Mouse (Mus musculus) kidney, embryonic 14.5 days (tissue): ENCODE measurements at regions not wholly inside any gene's neighbourhood (a gene's known extent, or its start where the extent isn't known, plus 50 kb on each side); places are given as distances from the start of the nearest gene placed in this dataset.
A peak's percentile ranks its signal among the peaks of the same experiment; 100 is the strongest.
"Not testable (repeated sequence)": the region's sequence is repeated elsewhere in the genome, so short reads cannot be mapped to it uniquely, and the experiment has no call there.

Experiments
- ATAC-seq: fragments of 200-750 bp; cut with Nextera tagmentation; 2 replicates; pipeline ENCODE4 v1.8.0; 2017; ENCODE audit warnings: moderate number of reproducible peaks, mild to moderate bottlenecking, moderate TSS enrichment, moderate library complexity; ENCODE audit not compliant: low FRiP score, low TSS enrichment
- H3K27ac ChIP-seq: fragments of 300-500 bp; sonication (generic); 2 replicates; pipeline ENCODE4 v1.5.1; 2014; ENCODE audit warnings: low read depth, mild to moderate bottlenecking, low read length, moderate library complexity, mixed read lengths
- H3K27me3 ChIP-seq: fragments of 300-500 bp; sonication (generic); 2 replicates; pipeline ENCODE4 v1.6.1; 2014; ENCODE audit warnings: mild to moderate bottlenecking, low read length; ENCODE audit not compliant: control insufficient read depth, insufficient read depth
- H3K36me3 ChIP-seq: fragments of 300-500 bp; sonication (generic); 2 replicates; pipeline ENCODE4 v1.6.1; 2014; ENCODE audit warnings: low read length, mixed read lengths; ENCODE audit not compliant: control insufficient read depth, insufficient read depth
- H3K4me1 ChIP-seq: fragments of 300-500 bp; sonication (generic); 2 replicates; pipeline ENCODE4 v1.6.1; 2014; ENCODE audit warnings: low read length, mixed read lengths; ENCODE audit not compliant: control insufficient read depth, insufficient read depth
- H3K4me2 ChIP-seq: fragments of 300-500 bp; sonication (generic); replicated peaks from 2 replicates; pipeline ENCODE4 v1.6.1; 2014; ENCODE audit warnings: low read depth, mild to moderate bottlenecking, low read length
- H3K4me3 ChIP-seq: fragments of 300-500 bp; sonication (generic); 2 replicates; pipeline ENCODE4 v1.5.1; 2014; ENCODE audit warnings: mild to moderate bottlenecking, low read length
- H3K9ac ChIP-seq: fragments of 300-500 bp; sonication (generic); 2 replicates; pipeline ENCODE4 v1.6.1; 2014; ENCODE audit warnings: low read depth, mild to moderate bottlenecking, low read length, moderate library complexity
- H3K9me3 ChIP-seq: fragments of 300-500 bp; sonication (generic); 2 replicates; pipeline ENCODE4 v1.6.1; 2016; ENCODE audit warnings: low read length; ENCODE audit not compliant: control insufficient read depth
- WGBS: fragments of 180-500 bp; shearing (Covaris S2); extraction: QIAGEN DNeasy Blood & Tissue Kit; methylation state at CpG from one replicate; pipeline ENCODE4 v1.1.7; 2014; 5-methylcytosine and 5-hydroxymethylcytosine counted together

- WGBS: 88% methylated on average over 3 of the region's 3 CpGs
- Histone ChIP-seq H3K4me3 (no peak overlapping the region), H3K27me3 (no peaks in the 10 kb centered on the region), H3K4me2 (no peak overlapping the region), H3K4me1 (no peaks in the 10 kb centered on the region), H3K9ac (no peak overlapping the region), H3K9me3 (no peaks in the 10 kb centered on the region), H3K27ac (no peak overlapping the region), H3K36me3 (no peaks in the 10 kb centered on the region)
- no peak for ATAC-seq
Observed at GRCm38 (mm10) chr2:171593884-171594283, 449.4 kb downstream of the Cbln4 start.

- ATAC-seq: no peak
- Histone ChIP-seq H3K4me3 (no peak overlapping the region), H3K9ac (no peak overlapping the region), H3K27ac (no peak overlapping the region), H3K9me3 (no peaks in the 10 kb centered on the region), H3K4me1 (no peaks in the 10 kb centered on the region), H3K4me2 (no peak overlapping the region), H3K27me3 (no peaks in the 10 kb centered on the region), H3K36me3 (no peaks in the 10 kb centered on the region)
- 83% methylated on average over 6 of the region's 6 CpGs for WGBS
Observed at GRCm38 (mm10) chr2:171592315-171592714, 451.0 kb downstream of the Cbln4 start.

DNA sequence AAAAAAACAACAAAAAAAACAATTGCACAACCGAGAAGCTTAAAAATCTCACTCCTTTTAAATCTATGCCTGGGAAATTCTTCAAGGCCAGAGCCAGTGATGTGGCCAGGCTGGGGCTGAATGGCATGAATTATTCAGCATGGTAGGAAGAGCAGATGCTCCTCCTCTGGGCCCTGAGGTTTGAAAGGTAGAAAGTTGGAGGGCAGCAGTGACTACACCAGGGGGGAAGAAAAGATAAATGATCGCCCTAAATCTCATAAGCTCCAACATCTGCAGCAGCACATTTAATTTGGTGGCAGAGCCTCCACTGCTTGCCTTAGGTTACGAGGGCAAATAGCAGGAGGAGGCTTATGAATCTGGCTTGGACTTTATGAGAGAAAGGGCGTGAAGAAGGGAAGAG, 455.1 kb downstream of the Cbln4 start:
- no peak overlapping the region for H3K4me2 ChIP-seq
- H3K4me1 ChIP-seq: no peaks in the 10 kb centered on the region
- H3K36me3 ChIP-seq: no peaks in the 10 kb centered on the region
- no peaks in the 10 kb centered on the region for H3K27me3 ChIP-seq
- WGBS: 56% methylated on average over 4 of the region's 4 CpGs
- no peak overlapping the region for H3K27ac ChIP-seq
- no peak overlapping the region for H3K9ac ChIP-seq
- H3K9me3 ChIP-seq: no peaks in the 10 kb centered on the region
- no peak overlapping the region for H3K4me3 ChIP-seq
- no peak for ATAC-seq

DNA sequence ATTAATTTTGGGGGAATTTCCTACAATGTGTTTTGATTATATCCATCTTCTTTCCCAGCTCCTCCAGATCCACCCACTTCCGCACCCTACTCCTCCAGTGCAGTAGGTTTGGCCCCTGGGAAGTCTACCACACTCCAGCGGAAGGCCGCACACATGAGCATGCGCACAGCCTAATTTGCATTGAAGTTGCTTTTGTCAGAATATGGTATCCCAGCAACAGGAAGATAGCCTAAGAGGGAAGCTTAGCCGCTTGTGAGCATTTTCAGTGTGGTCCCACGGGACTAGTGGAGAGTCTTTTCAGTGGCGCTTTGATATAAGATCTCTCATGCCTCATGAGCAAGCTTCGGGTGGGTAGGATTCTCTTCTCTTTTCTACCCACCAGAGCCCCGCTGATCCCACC, 455.6 kb downstream of the Cbln4 start:
- ATAC-seq: no peak
- Histone ChIP-seq H3K9me3 (no peaks in the 10 kb centered on the region), H3K9ac (no peak overlapping the region), H3K4me2 (no peak overlapping the region), H3K4me3 (no peak overlapping the region), H3K27me3 (no peaks in the 10 kb centered on the region), H3K27ac (no peak overlapping the region), H3K4me1 (no peaks in the 10 kb centered on the region), H3K36me3 (no peaks in the 10 kb centered on the region)
- WGBS: 81% methylated on average over 9 of the region's 9 CpGs

- H3K4me1 ChIP-seq: no peaks in the 10 kb centered on the region
- H3K36me3 ChIP-seq: no peaks in the 10 kb centered on the region
- H3K27me3 ChIP-seq: no peaks in the 10 kb centered on the region
- peak; percentile 71; the same call in 1 of the 2 replicates for ATAC-seq
- H3K4me3 ChIP-seq: no peak overlapping the region
- no peak overlapping the region for H3K9ac ChIP-seq
- H3K4me2 ChIP-seq: no peak overlapping the region
- H3K27ac ChIP-seq: no peak overlapping the region
- no peaks in the 10 kb centered on the region for H3K9me3 ChIP-seq
- WGBS: 73% methylated on average over 4 of the region's 4 CpGs
Observed at GRCm38 (mm10) chr2:171586853-171587220, 456.4 kb downstream of the Cbln4 start.

- H3K27ac ChIP-seq: no peak overlapping the region
- ATAC-seq: no peak
- H3K36me3 ChIP-seq: no peaks in the 10 kb centered on the region
- H3K27me3 ChIP-seq: no peaks in the 10 kb centered on the region
- no peak overlapping the region for H3K4me3 ChIP-seq
- no peak overlapping the region for H3K4me2 ChIP-seq
- no peak overlapping the region for H3K9ac ChIP-seq
- 72% methylated on average over 6 of the region's 6 CpGs for WGBS
- no peaks in the 10 kb centered on the region for H3K4me1 ChIP-seq
- no peaks in the 10 kb centered on the region for H3K9me3 ChIP-seq
Observed at GRCm38 (mm10) chr2:171586217-171586852, 456.9 kb downstream of the Cbln4 start.

DNA sequence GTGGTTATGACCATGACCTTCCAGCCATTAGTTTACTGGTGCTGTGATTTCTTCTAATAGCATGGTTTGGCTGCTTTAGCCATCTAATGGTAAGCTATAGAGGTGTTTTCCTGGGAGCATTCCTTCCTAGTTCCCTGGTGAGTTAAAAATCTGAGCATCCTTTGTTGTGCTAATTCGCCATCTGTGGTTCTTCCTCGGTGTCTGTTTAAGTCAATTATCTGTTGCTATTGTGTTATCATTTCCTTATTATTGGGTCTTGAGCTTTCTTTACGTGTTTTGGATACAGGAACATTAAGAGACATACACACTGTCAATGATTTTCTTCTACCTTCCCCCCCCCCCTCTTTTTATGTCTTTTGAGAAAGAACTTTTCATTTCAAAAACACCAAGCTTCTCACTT, 468.9 kb downstream of the Cbln4 start:
- no peaks in the 10 kb centered on the region for H3K9me3 ChIP-seq

GRCm38 (mm10) chr2:171562656-171563055, 480.6 kb downstream of the Cbln4 start:
- H3K4me1 ChIP-seq: no peaks in the 10 kb centered on the region
- ATAC-seq: no peak
- H3K9ac ChIP-seq: no peak overlapping the region
- no peak overlapping the region for H3K4me2 ChIP-seq
- no peaks in the 10 kb centered on the region for H3K27me3 ChIP-seq
- no peak overlapping the region for H3K4me3 ChIP-seq
- 87% methylated on average over 5 of the region's 5 CpGs for WGBS
- no peaks in the 10 kb centered on the region for H3K9me3 ChIP-seq
- no peak overlapping the region for H3K27ac ChIP-seq
- no peaks in the 10 kb centered on the region for H3K36me3 ChIP-seq

More for the DNA sequence above, 468.9 kb downstream of the Cbln4 start:
- no peak overlapping the region for H3K4me3 ChIP-seq
- no peak for ATAC-seq
- H3K27ac ChIP-seq: no peak overlapping the region
- H3K4me1 ChIP-seq: no peaks in the 10 kb centered on the region
- H3K36me3 ChIP-seq: no peaks in the 10 kb centered on the region
- H3K27me3 ChIP-seq: no peaks in the 10 kb centered on the region
- 68% methylated on average over 3 of the region's 3 CpGs for WGBS
- H3K9ac ChIP-seq: no peak overlapping the region
- no peak overlapping the region for H3K4me2 ChIP-seq

GRCm38 (mm10) chr2:171542768-171543167, 500.5 kb downstream of the Cbln4 start:
- not testable (repeated sequence) for H3K9me3 ChIP-seq, H3K4me3 ChIP-seq, H3K4me2 ChIP-seq, H3K9ac ChIP-seq, H3K36me3 ChIP-seq, H3K4me1 ChIP-seq, H3K27ac ChIP-seq, ATAC-seq, H3K27me3 ChIP-seq
- WGBS: 88% methylated on average over 18 of the region's 18 CpGs
